Comparison of ENCODE assay signal across 16 mouse cellular contexts in the genomic region with DNA sequence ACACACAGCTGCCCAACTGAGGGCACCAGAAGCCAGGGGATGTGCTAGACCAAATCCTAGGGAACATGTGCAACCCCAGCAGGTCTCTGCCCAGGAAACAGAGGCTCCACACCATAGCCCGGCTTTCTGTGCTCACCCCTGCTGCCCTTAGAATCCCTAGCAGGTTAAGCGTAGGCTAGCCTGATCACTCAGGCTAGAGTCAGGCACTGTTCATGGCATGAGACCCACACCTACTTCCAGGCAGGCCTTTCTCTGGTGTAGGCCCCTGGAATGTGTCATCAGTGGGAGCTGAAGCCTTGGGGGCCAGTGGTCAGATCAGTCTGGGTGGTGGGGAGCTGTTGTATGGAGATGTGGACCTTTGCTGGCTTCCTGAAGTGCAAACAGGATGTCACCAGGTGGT. TPM values are rescaled to one million over a fixed set of nuclear protein-coding genes. Genes with fewer than 3 reads are reported as not detected.
A peak's percentile ranks its signal among the peaks of the same experiment; 100 is the strongest.
DNase-seq lines count a peak whose midpoint lies in the region; ATAC-seq and TF ChIP-seq lines count a peak whose summit lies in the region.
"Had no signal": no experiment of that assay in that cellular context is flagged by ENCODE, and none has a peak within 500 bp of the region (broad histone marks: within the 10 kb centered on the region; RNA-seq: fewer than 3 reads in every experiment).

No protein-coding gene starts in this region.

- DNase-seq in heart, adult 2 months = peak; percentile 8 to 22
- no peak for DNase-seq in heart, postnatal 4 days
- DNase-seq in left cerebral cortex, postnatal 4 days = no peak
- DNase-seq: adrenal gland, postnatal 14 days; B cell, adult 2 months; retina, postnatal 1 day had no signal

- no peak overlapping the region for H3K4me3 ChIP-seq in heart, adult 2 months
- H3K4me3 ChIP-seq in megakaryocyte, embryonic 14.5 days (replicated peaks) = peak overlapping the region; percentile 26
- no peak overlapping the region for H3K4me3 ChIP-seq in bone marrow, adult 2 months (replicated peaks; ENCODE audit: control insufficient read depth, low read depth, low read length)
- H3K4me3 ChIP-seq in stomach, embryonic 14.5 days (ENCODE audit: low read depth, low read length) = no peak overlapping the region
- H3K4me3 ChIP-seq: forebrain, embryonic 13.5 days; heart, embryonic 13.5 days; hindbrain, embryonic 15.5 days; layer of hippocampus, adult 2 months had no signal

- no peak for ATAC-seq in megakaryocyte, adult 5-6 weeks (ENCODE audit: poor library complexity, severe bottlenecking)
- ATAC-seq in stomach, embryonic 14.5 days (ENCODE audit: insufficient number of reproducible peaks, insufficient read depth, low FRiP score, low read depth) = no peak
- no peak for ATAC-seq in megakaryocyte-erythroid progenitor cell, adult 5-6 weeks (replicated peaks; ENCODE audit: low FRiP score, low TSS enrichment, poor library complexity, severe bottlenecking)
- ATAC-seq: forebrain, embryonic 13.5 days had no signal

- H3K36me3 ChIP-seq in heart, adult 2 months (ENCODE audit: control insufficient read depth, insufficient read depth, low read length) = peaks cover 2% of the 10 kb centered on the region; the same call in 1 of the 2 replicates
- peaks cover 63% of the 10 kb centered on the region for H3K36me3 ChIP-seq in megakaryocyte, embryonic 14.5 days (replicated peaks; ENCODE audit: low read length)
- peaks cover 14% of the 10 kb centered on the region for H3K36me3 ChIP-seq in stomach, embryonic 14.5 days (ENCODE audit: control insufficient read depth, insufficient read depth, low read length)

- H3K9me3 ChIP-seq in megakaryocyte, embryonic 14.5 days = no peaks in the 10 kb centered on the region
- no peaks in the 10 kb centered on the region for H3K9me3 ChIP-seq in stomach, embryonic 14.5 days (ENCODE audit: control insufficient read depth, low read depth, low read length)
- H3K9me3 ChIP-seq: forebrain, embryonic 13.5 days; G1E; heart, embryonic 13.5 days; hindbrain, embryonic 15.5 days had no signal

- 87% methylated on average over 2 of the region's 2 CpGs for WGBS in heart, adult 2 months
- 37% methylated on average over 2 of the region's 2 CpGs for WGBS in bone marrow, adult 2 months
- WGBS in stomach, embryonic 14.5 days = 76% methylated on average over 2 of the region's 2 CpGs

- TF ChIP-seq EP300 in heart, adult 2 months (IDR thresholded peaks at IDR 0.05; ENCODE audit: insufficient read depth, low read depth, low read length) = no peak

- no peak overlapping the region for H3K27ac ChIP-seq in heart, adult 2 months
- H3K27ac ChIP-seq in bone marrow, adult 2 months (ENCODE audit: control insufficient read depth, insufficient read depth, low read depth, low read length, poor library complexity) = peak overlapping the region; percentile 95
- 0 out of 2 replicates have a peak overlapping the region, but pooled peaks have one; percentile 39 for H3K27ac ChIP-seq in stomach, embryonic 14.5 days (ENCODE audit: low read length)
- H3K27ac ChIP-seq: forebrain, embryonic 13.5 days; heart, embryonic 13.5 days; hindbrain, embryonic 15.5 days; layer of hippocampus, adult 2 months had no signal

- no peak overlapping the region for H3K4me2 ChIP-seq in stomach, embryonic 14.5 days (replicated peaks; ENCODE audit: low read depth, low read length)
- H3K4me2 ChIP-seq: forebrain, embryonic 13.5 days; heart, embryonic 13.5 days; hindbrain, embryonic 15.5 days had no signal

- H3K79me2 ChIP-seq in heart, adult 2 months (replicated peaks; ENCODE audit: control insufficient read depth, insufficient read depth, low read length) = peaks cover 4% of the 10 kb centered on the region; the same call in 1 of the 2 replicates

- TF ChIP-seq POLR2A in heart, adult 2 months (IDR thresholded peaks at IDR 0.05; ENCODE audit: insufficient read depth, low read depth, low read length) = no peak
- TF ChIP-seq POLR2A in bone marrow, adult 2 months (IDR thresholded peaks at IDR 0.05; ENCODE audit: borderline replicate concordance, control insufficient read depth, low read depth, low read length) = no peak

- H3K9ac ChIP-seq in heart, adult 2 months (ENCODE audit: low read depth, low read length) = no peak overlapping the region
- H3K9ac ChIP-seq in stomach, embryonic 14.5 days (replicated peaks; ENCODE audit: low read depth, low read length) = no peak overlapping the region
- H3K9ac ChIP-seq: forebrain, embryonic 13.5 days; heart, embryonic 13.5 days; hindbrain, embryonic 15.5 days had no signal

- no peaks in the 10 kb centered on the region for H3K27me3 ChIP-seq in heart, adult 2 months (ENCODE audit: control insufficient read depth, insufficient read depth, low read length)
- H3K27me3 ChIP-seq in megakaryocyte, embryonic 14.5 days (replicated peaks) = no peaks in the 10 kb centered on the region
- no peaks in the 10 kb centered on the region for H3K27me3 ChIP-seq in stomach, embryonic 14.5 days (ENCODE audit: control insufficient read depth, insufficient read depth, low read length)
- H3K27me3 ChIP-seq: forebrain, embryonic 13.5 days; heart, embryonic 13.5 days; hindbrain, embryonic 15.5 days had no signal

- peaks cover 46% of the 10 kb centered on the region for H3K4me1 ChIP-seq in heart, adult 2 months (ENCODE audit: control insufficient read depth, insufficient read depth, low read length)
- peaks cover 94% of the 10 kb centered on the region for H3K4me1 ChIP-seq in megakaryocyte, embryonic 14.5 days
- H3K4me1 ChIP-seq in bone marrow, adult 2 months (ENCODE audit: control insufficient read depth, insufficient read depth, low read length) = peaks cover 37% of the 10 kb centered on the region
- H3K4me1 ChIP-seq in stomach, embryonic 14.5 days (ENCODE audit: control insufficient read depth, insufficient read depth, low read length) = peaks cover 33% of the 10 kb centered on the region

- intact Hi-C loops in heart, adult 2 months (cut with DNase I) = no loop called here
- intact Hi-C loops in left cerebral cortex, postnatal 4 days (cut with DNase I) = no loop called here

- no peak for TF ChIP-seq CTCF in heart, adult 2 months (IDR thresholded peaks at IDR 0.05)
- TF ChIP-seq CTCF in bone marrow, adult 2 months (IDR thresholded peaks at IDR 0.05; ENCODE audit: control insufficient read depth, insufficient read depth, low read length) = no peak

RNA-seq across cellular contexts. Expression of a gene that starts 9.4 kb away (rescaled TPM):
- total RNA-seq in heart, adult 2 months (2021) = 10 to 100 TPM; 56.0 to 59.0 TPM
- 53.6 and 61.3 TPM in 2 replicates for polyA plus RNA-seq in heart, adult 2 months (2012; rRNA removed)
- total RNA-seq in heart, postnatal 4 days (2021) = 10 to 100 TPM; 46.2 to 54.0 TPM
- 265 and 541 TPM in 2 replicates for polyA plus RNA-seq in megakaryocyte, embryonic 14.5 days (2012; ENCODE audit: insufficient read depth, low replicate concordance)
- 278 TPM in 2 replicates for total RNA-seq in megakaryocyte, adult 5-6 weeks (2015)
- 231 and 296 TPM in 2 replicates for total RNA-seq in megakaryocyte, adult 5-6 weeks (2017)
- polyA plus RNA-seq in bone marrow, adult 2 months (2011; ENCODE audit: insufficient read depth, insufficient read length, low replicate concordance, missing spikeins) = 153 and 243 TPM in 2 replicates
- 18.1 and 18.7 TPM in 2 replicates for polyA plus RNA-seq in stomach, embryonic 14.5 days (2014; fragmentation: Nextera tagmentation; extraction: Ambion mirVana)
- total RNA-seq in left cerebral cortex, postnatal 4 days (2021) = 100 to 1,000 TPM; 143 to 167 TPM
- 103 and 118 TPM in 2 replicates for total RNA-seq in megakaryocyte-erythroid progenitor cell, adult 5-6 weeks (2014; fragmentation: Nextera tagmentation)
- 81.8 and 93.1 TPM in 2 replicates for total RNA-seq in megakaryocyte-erythroid progenitor cell, adult 5-6 weeks (2017)

RNA-seq across cellular contexts. Expression of a gene that starts 13.7 kb away (rescaled TPM):
- total RNA-seq in heart, adult 2 months (2021) = under 1 TPM; 0.34 to 0.60 TPM
- polyA plus RNA-seq in heart, adult 2 months (2012; rRNA removed) = 1.4 and 1.5 TPM in 2 replicates
- 1 to 10 TPM; 1.1 to 1.3 TPM for total RNA-seq in heart, postnatal 4 days (2021)
- 5.6 TPM in 1 of 2 replicates, not detected in the other for polyA plus RNA-seq in megakaryocyte, embryonic 14.5 days (2012; ENCODE audit: insufficient read depth, low replicate concordance)
- total RNA-seq in megakaryocyte, adult 5-6 weeks (2015) = 6.5 and 7.2 TPM in 2 replicates
- 8.7 and 10.5 TPM in 2 replicates for total RNA-seq in megakaryocyte, adult 5-6 weeks (2017)
- 8.4 and 53.2 TPM in 2 replicates for polyA plus RNA-seq in bone marrow, adult 2 months (2011; ENCODE audit: insufficient read depth, insufficient read length, low replicate concordance, missing spikeins)
- polyA plus RNA-seq in stomach, embryonic 14.5 days (2014; fragmentation: Nextera tagmentation; extraction: Ambion mirVana) = 10.4 and 13.0 TPM in 2 replicates
- total RNA-seq in left cerebral cortex, postnatal 4 days (2021) = 10 to 100 TPM; 98.4 to 99.3 TPM
- 1.0 and 2.2 TPM in 2 replicates for total RNA-seq in megakaryocyte-erythroid progenitor cell, adult 5-6 weeks (2014; fragmentation: Nextera tagmentation)
- 0.61 TPM in 1 of 2 replicates, not detected in the other for total RNA-seq in megakaryocyte-erythroid progenitor cell, adult 5-6 weeks (2017)

RNA-seq across cellular contexts. Expression of a gene that starts 27.6 kb away (rescaled TPM):
- total RNA-seq in heart, adult 2 months (2021) = 1 to 10 TPM; 6.7 to 7.3 TPM
- polyA plus RNA-seq in heart, adult 2 months (2012; rRNA removed) = 13.7 and 15.9 TPM in 2 replicates
- total RNA-seq in heart, postnatal 4 days (2021) = 1 to 10 TPM; 8.4 to 9.0 TPM
- polyA plus RNA-seq in megakaryocyte, embryonic 14.5 days (2012; ENCODE audit: insufficient read depth, low replicate concordance) = 16.5 and 28.6 TPM in 2 replicates
- 15.9 and 16.5 TPM in 2 replicates for total RNA-seq in megakaryocyte, adult 5-6 weeks (2015)
- total RNA-seq in megakaryocyte, adult 5-6 weeks (2017) = 17.2 and 19.8 TPM in 2 replicates
- 16.9 and 20.7 TPM in 2 replicates for polyA plus RNA-seq in bone marrow, adult 2 months (2011; ENCODE audit: insufficient read depth, insufficient read length, low replicate concordance, missing spikeins)
- polyA plus RNA-seq in stomach, embryonic 14.5 days (2014; fragmentation: Nextera tagmentation; extraction: Ambion mirVana) = 26.5 and 27.9 TPM in 2 replicates
- total RNA-seq in left cerebral cortex, postnatal 4 days (2021) = 10 to 100 TPM; 71.0 to 74.6 TPM
- 5.9 and 27.6 TPM in 2 replicates for total RNA-seq in megakaryocyte-erythroid progenitor cell, adult 5-6 weeks (2014; fragmentation: Nextera tagmentation)
- 7.0 and 8.6 TPM in 2 replicates for total RNA-seq in megakaryocyte-erythroid progenitor cell, adult 5-6 weeks (2017)

Comparison
In these comparisons a context has a peak if more than half of its experiments do, and no peak if none do; other contexts are left out.
1. DNase-seq: peak in heart, adult 2 months (2 of 2); none in heart, postnatal 4 days (single experiment) and left cerebral cortex, postnatal 4 days (single experiment).
2. RNA of a gene that starts 13.7 kb away (total RNA-seq): 98.4 to 99.3 TPM in left cerebral cortex, postnatal 4 days; 6.5 to 10.5 TPM in megakaryocyte, adult 5-6 weeks, 0.61 to 2.2 TPM in megakaryocyte-erythroid progenitor cell, adult 5-6 weeks, 1.1 to 1.3 TPM in heart, postnatal 4 days and 0.34 to 0.60 TPM in heart, adult 2 months; every median in the first group is over 4 times any median in the second.